Mouse (Mus musculus): ENCODE data around the gene Npcd. TPM values are rescaled to one million over a fixed set of nuclear protein-coding genes. Genes with fewer than 3 reads are reported as not detected.

Npcd gene
- polyA plus RNA-seq, 1 experiment = 0.50 TPM

- no peak for TF ChIP-seq CTCF (IDR thresholded peaks at IDR 0.05; ENCODE audit: insufficient read depth, low read length)
- no peak for TF ChIP-seq POLR2A (IDR thresholded peaks at IDR 0.05; ENCODE audit: borderline replicate concordance, extremely low read depth, low read depth, low read length)
- no peak overlapping the region for H3K4me3 ChIP-seq (replicated peaks; ENCODE audit: extremely low read depth, low read depth, low read length)
- no peaks in the 10 kb centered on the region for H3K4me1 ChIP-seq (ENCODE audit: control insufficient read depth, insufficient read depth, low read length)
- no peak for DNase-seq
- WGBS = 77% methylated on average over 8 of the region's 8 CpGs
Measured at GRCm38 (mm10) chr15:79797680-79798079, 36.4 kb downstream of the Npcd start.

GRCm38 (mm10) chr15:79797096-79797495 is 36.9 kb downstream of the Npcd start:
- no peak for DNase-seq
- 84% methylated on average over 7 of the region's 7 CpGs for WGBS
- Histone ChIP-seq H3K4me3 (replicated peaks; ENCODE audit: extremely low read depth, low read depth, low read length) (no peak overlapping the region), H3K4me1 (ENCODE audit: control insufficient read depth, insufficient read depth, low read length) (no peaks in the 10 kb centered on the region)
- no peak for TF ChIP-seq CTCF (IDR thresholded peaks at IDR 0.05; ENCODE audit: insufficient read depth, low read length)

GRCm38 (mm10) chr15:79796256-79796655 is 37.8 kb downstream of the Npcd start:
- Histone ChIP-seq H3K4me3 (replicated peaks; ENCODE audit: extremely low read depth, low read depth, low read length) (no peak overlapping the region), H3K4me1 (ENCODE audit: control insufficient read depth, insufficient read depth, low read length) (no peaks in the 10 kb centered on the region)
- TF ChIP-seq POLR2A (IDR thresholded peaks at IDR 0.05; ENCODE audit: borderline replicate concordance, extremely low read depth, low read depth, low read length) (no peak), CTCF (IDR thresholded peaks at IDR 0.05; ENCODE audit: insufficient read depth, low read length) (no peak)
- 73% methylated on average over 12 of the region's 12 CpGs for WGBS
- no peak for DNase-seq

- H3K4me3 ChIP-seq (replicated peaks; ENCODE audit: extremely low read depth, low read depth, low read length) = no peak overlapping the region
- TF ChIP-seq CTCF (IDR thresholded peaks at IDR 0.05; ENCODE audit: insufficient read depth, low read length) (no peak), POLR2A (IDR thresholded peaks at IDR 0.05; ENCODE audit: borderline replicate concordance, extremely low read depth, low read depth, low read length) (no peak)
- no peak for DNase-seq
- no peaks in the 10 kb centered on the region for H3K4me1 ChIP-seq (ENCODE audit: control insufficient read depth, insufficient read depth, low read length)
- WGBS = 25% methylated on average over 20 of the region's 20 CpGs
Measured at GRCm38 (mm10) chr15:79794173-79794572, 39.9 kb downstream of the Npcd start.

- TF ChIP-seq POLR2A (IDR thresholded peaks at IDR 0.05; ENCODE audit: borderline replicate concordance, extremely low read depth, low read depth, low read length) = no peak
- TF ChIP-seq CTCF (IDR thresholded peaks at IDR 0.05; ENCODE audit: insufficient read depth, low read length) = no peak
- whole genome bisulfite sequencing = 90% methylated on average over 9 of the region's 9 CpGs
- Histone ChIP-seq H3K4me1 (ENCODE audit: control insufficient read depth, insufficient read depth, low read length) (no peaks in the 10 kb centered on the region), H3K4me3 (replicated peaks; ENCODE audit: extremely low read depth, low read depth, low read length) (no peak overlapping the region)
- DNase-seq = no peak
Measured at GRCm38 (mm10) chr15:79793076-79793475, 41.0 kb downstream of the Npcd start.

- 33% methylated on average over 19 of the region's 19 CpGs for WGBS
- no peak for DNase-seq
- TF ChIP-seq CTCF (IDR thresholded peaks at IDR 0.05; ENCODE audit: insufficient read depth, low read length) (no peak), POLR2A (IDR thresholded peaks at IDR 0.05; ENCODE audit: borderline replicate concordance, extremely low read depth, low read depth, low read length) (no peak)
- H3K4me1 ChIP-seq (ENCODE audit: control insufficient read depth, insufficient read depth, low read length) = no peaks in the 10 kb centered on the region
- no peak overlapping the region for H3K4me3 ChIP-seq (replicated peaks; ENCODE audit: extremely low read depth, low read depth, low read length)
Measured at GRCm38 (mm10) chr15:79792455-79792854, 41.6 kb downstream of the Npcd start.

- DNase-seq = peak; percentile 29
- WGBS = 4% methylated on average over 12 of the region's 12 CpGs
- TF ChIP-seq CTCF (IDR thresholded peaks at IDR 0.05; ENCODE audit: insufficient read depth, low read length) (no peak), POLR2A (IDR thresholded peaks at IDR 0.05; ENCODE audit: borderline replicate concordance, extremely low read depth, low read depth, low read length) (no peak)
- H3K4me3 ChIP-seq (replicated peaks; ENCODE audit: extremely low read depth, low read depth, low read length) = no peak overlapping the region
- no peaks in the 10 kb centered on the region for H3K4me1 ChIP-seq (ENCODE audit: control insufficient read depth, insufficient read depth, low read length)
Measured at GRCm38 (mm10) chr15:79791502-79791901, 42.5 kb downstream of the Npcd start.

- no peak overlapping the region for H3K4me3 ChIP-seq (replicated peaks; ENCODE audit: extremely low read depth, low read depth, low read length)
- no peaks in the 10 kb centered on the region for H3K4me1 ChIP-seq (ENCODE audit: control insufficient read depth, insufficient read depth, low read length)
- TF ChIP-seq CTCF (IDR thresholded peaks at IDR 0.05; ENCODE audit: insufficient read depth, low read length) = no peak
- DNase-seq = no peak
- 82% methylated on average over 6 of the region's 6 CpGs for WGBS
Measured at GRCm38 (mm10) chr15:79790905-79791304, 43.1 kb downstream of the Npcd start.

- DNase-seq = no peak
- no peak overlapping the region for H3K4me3 ChIP-seq (replicated peaks; ENCODE audit: extremely low read depth, low read depth, low read length)
- H3K4me1 ChIP-seq (ENCODE audit: control insufficient read depth, insufficient read depth, low read length) = no peaks in the 10 kb centered on the region
- 53% methylated on average over 8 of the region's 8 CpGs for WGBS
- no peak for TF ChIP-seq POLR2A (IDR thresholded peaks at IDR 0.05; ENCODE audit: borderline replicate concordance, extremely low read depth, low read depth, low read length)
- TF ChIP-seq CTCF (IDR thresholded peaks at IDR 0.05; ENCODE audit: insufficient read depth, low read length) = no peak
Measured at GRCm38 (mm10) chr15:79790111-79790510, 43.9 kb downstream of the Npcd start.

- 44% methylated on average over 8 of the region's 8 CpGs for WGBS
- no peak for TF ChIP-seq POLR2A (IDR thresholded peaks at IDR 0.05; ENCODE audit: borderline replicate concordance, extremely low read depth, low read depth, low read length)
- TF ChIP-seq CTCF (IDR thresholded peaks at IDR 0.05; ENCODE audit: insufficient read depth, low read length) = no peak
- no peak overlapping the region for H3K4me3 ChIP-seq (replicated peaks; ENCODE audit: extremely low read depth, low read depth, low read length)
- H3K4me1 ChIP-seq (ENCODE audit: control insufficient read depth, insufficient read depth, low read length) = no peaks in the 10 kb centered on the region
- DNase-seq = no peak
Measured at GRCm38 (mm10) chr15:79787815-79788214, 46.2 kb downstream of the Npcd start.

GRCm38 (mm10) chr15:79785056-79785455 is 49.0 kb downstream of the Npcd start:
- WGBS = 42% methylated on average over 1 of the region's 1 CpGs
- Histone ChIP-seq H3K4me1 (ENCODE audit: control insufficient read depth, insufficient read depth, low read length) (no peaks in the 10 kb centered on the region), H3K4me3 (replicated peaks; ENCODE audit: extremely low read depth, low read depth, low read length) (no peak overlapping the region)
- TF ChIP-seq CTCF (IDR thresholded peaks at IDR 0.05; ENCODE audit: insufficient read depth, low read length) (no peak), POLR2A (IDR thresholded peaks at IDR 0.05; ENCODE audit: borderline replicate concordance, extremely low read depth, low read depth, low read length) (no peak)
- no peak for DNase-seq

Data from lung, adult 2 months (tissue).